Mouse (Mus musculus) brain, embryonic 14.5 days (tissue): ENCODE results near the gene Sorbs1. TPM values are rescaled to one million over a fixed set of nuclear protein-coding genes. Genes with fewer than 3 reads are reported as not detected.

ENCODE experiments used
- DNase-seq: peaks from one replicate; pipeline ENCODE4 v3.0.0-alpha.2; 2011; ENCODE audit warnings: low read depth
- CTCF ChIP-seq: fragments of 200-500 bp; IDR thresholded peaks from 2 replicates; pipeline ENCODE4 v1.5.1; 2012; ENCODE audit warnings: inconsistent platforms, mild to moderate bottlenecking, moderate library complexity, borderline replicate concordance; ENCODE audit not compliant: insufficient read depth, insufficient read length; ENCODE audit errors: extremely low read depth
- POLR2A ChIP-seq: fragments of 200-500 bp; IDR thresholded peaks from 2 replicates; pipeline ENCODE4 v1.6.1; 2012; ENCODE audit warnings: mild to moderate bottlenecking, inconsistent platforms, borderline replicate concordance; ENCODE audit not compliant: poor library complexity, insufficient read depth, insufficient read length, severe bottlenecking; ENCODE audit errors: extremely low read depth
- polyA plus RNA-seq: library from polyadenylated mRNA; depleted of rRNA; stranded (reverse); fragments of >200 nt; gene quantifications from 2 replicates; pipeline ENCODE4 v1.2.3, GENCODE M21; 2012

Sorbs1 gene
- polyA plus RNA-seq, 1 experiment = 66.4 TPM

DNA sequence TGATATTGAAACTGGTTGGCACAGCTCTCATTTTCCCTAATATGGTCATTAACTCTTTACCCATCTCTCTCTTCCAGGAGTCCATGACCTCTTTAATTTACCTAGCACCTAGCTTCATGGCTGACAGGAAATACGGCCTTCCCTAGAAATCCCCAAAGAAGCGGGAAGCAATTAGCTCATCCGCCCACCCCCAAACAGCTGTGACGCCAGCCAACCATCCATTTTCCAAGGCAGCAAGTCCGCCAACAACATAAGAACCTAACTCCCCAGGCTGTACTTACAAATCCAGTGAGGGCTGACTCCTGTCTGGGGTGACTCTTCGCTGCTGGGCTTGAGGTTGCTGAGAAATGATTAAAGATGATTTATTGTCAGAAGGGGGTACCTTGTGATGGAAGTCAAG, 214.4 kb downstream of the Sorbs1 start:
- peak; percentile 19 for DNase-seq
- no peak for TF ChIP-seq POLR2A
- TF ChIP-seq CTCF = no peak

DNA sequence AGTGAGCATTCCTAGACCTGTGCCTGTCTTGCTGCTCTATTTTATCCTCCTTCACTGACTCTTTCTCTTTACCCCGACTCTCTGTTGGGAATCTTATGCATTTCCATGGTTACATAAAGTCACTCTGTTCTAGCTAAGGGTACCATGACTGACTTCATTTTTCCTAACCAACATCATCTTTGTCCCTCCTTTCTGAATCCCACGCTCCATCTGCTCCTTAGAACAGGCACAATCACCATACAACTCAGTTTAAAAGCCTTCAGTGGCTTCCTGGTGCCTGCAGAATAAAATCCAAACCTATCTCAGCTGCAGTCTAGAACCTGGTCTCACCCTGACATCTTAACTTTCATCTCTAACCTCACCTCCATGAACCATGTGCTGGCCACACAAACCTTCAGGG, 215.0 kb downstream of the Sorbs1 start:
- TF ChIP-seq CTCF (no peak), POLR2A (no peak)
- DNase-seq = no peak

DNA sequence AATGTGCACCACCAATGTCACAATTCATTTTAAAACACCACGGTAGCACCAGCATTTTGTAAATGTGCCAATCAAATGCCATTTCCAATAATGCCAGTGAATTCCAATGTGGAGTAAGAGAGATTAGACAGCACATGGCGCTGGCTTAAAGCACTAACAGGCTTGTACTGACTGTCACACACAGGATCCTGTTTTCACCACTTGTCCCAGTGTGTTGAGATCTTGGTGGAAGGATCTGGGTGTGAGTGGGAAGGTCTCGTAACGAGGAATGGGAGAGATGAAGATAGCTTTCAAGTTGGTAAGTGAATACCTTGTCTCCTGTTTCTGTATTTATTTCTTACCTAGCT, 215.8 kb downstream of the Sorbs1 start:
- TF ChIP-seq CTCF (no peak), POLR2A (no peak)
- DNase-seq = peak; percentile 9

DNA sequence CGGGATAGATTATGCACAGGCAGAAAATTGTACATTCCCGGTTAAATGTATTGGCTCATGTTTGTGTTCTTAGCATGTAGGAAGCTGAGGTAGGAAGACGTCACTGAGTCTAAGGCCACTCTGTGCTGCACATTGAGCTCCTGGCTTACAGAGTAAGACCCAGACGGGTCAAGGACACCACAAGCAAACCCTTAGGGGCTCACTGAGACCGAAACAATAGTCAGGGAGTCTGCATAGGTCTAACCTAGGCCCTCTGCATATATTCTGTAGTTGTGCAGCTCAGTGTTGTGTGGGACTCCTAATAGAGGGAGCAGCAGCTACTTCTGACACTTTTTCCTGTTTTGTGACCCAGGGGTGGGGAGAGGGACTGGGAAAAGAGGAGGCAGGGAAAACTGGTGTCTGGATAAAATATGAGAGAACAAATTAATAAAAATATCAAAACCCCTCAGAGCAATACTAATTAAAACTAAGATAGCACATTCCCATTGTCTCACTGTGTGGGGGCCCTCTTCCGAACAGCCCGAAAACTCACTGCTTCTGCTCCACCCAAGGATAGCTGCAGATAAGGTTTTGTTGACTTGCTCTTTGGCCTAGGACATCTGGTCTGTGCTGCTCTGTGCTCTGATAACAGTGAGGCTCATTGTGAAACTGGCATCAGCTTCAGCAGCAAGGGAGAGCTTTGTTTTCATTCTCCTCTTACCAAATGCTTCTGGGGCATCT, 216.3 kb downstream of the Sorbs1 start:
- DNase-seq = no peak
- TF ChIP-seq CTCF = no peak
- TF ChIP-seq POLR2A = no peak

DNA sequence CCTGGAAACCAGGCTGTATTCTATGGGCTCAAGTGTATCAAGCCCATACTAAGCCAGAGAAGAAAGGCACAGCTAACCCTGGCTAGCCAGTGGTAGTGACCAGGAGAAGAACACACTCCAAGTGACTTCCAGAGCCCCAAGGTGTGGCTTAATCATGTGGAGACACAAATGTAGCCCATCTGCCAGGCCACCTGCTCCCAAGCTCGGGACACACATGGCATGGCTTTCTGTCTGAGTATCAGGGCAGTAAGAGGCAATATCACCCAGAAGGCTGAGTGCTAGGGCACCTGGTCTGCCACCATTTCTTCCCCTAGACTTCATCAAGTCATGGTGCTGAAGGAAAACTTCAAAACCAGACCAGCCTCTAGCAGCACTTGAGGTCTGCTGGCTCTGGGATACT, 219.3 kb downstream of the Sorbs1 start:
- no peak for DNase-seq
- TF ChIP-seq CTCF (no peak), POLR2A (no peak)

DNA sequence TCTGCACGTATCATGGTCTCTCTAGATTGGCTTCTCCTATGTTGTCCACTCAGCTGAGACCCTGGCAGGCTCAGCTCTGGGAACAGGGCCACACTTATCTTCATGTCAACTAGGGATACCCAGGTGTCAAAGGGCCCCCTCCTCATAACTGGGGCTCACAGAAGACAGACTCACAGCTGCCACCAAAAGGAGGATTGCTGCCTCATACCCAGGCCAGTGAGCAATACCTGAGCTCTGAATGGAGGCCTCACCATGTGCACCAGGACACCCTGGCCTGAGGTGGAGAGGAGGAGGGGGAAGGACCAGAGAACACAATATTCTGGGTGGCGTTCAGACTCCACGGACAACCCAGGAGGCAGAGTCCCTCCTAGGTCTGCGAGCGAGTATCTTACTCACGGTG, 219.8 kb downstream of the Sorbs1 start:
- TF ChIP-seq CTCF (no peak), POLR2A (no peak)
- no peak for DNase-seq

DNA sequence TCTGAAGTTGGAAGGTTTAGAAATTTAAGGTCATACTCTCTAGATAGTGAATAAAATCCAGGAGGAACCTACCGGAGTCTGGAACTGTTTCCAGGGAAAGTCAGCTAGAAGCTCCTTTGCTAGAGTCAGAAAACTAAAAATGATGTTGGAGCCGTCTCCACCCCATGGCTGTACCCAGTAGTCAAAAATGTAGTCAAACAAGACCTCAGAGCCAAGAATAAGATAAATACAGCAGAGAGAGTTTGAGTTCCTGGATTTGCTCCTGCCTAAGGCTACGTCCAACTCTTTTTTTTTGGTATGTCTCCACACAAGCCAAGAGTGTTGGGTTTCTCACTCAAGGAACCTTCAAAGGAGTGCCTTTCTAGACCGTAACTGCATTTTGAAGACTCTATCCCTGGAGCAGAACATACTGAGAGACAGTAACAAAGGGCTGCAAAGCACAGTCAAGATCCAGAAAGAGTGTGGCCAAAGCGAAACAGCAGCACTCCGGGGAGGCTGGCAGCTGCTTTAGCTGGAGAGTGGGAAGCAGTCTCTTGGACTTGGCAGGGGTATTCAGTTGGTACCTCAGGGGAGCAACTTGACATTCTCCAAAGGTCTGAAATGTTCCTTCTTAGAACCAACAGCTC, 223.4 kb downstream of the Sorbs1 start:
- no peak for DNase-seq
- TF ChIP-seq POLR2A (no peak), CTCF (no peak)

DNA sequence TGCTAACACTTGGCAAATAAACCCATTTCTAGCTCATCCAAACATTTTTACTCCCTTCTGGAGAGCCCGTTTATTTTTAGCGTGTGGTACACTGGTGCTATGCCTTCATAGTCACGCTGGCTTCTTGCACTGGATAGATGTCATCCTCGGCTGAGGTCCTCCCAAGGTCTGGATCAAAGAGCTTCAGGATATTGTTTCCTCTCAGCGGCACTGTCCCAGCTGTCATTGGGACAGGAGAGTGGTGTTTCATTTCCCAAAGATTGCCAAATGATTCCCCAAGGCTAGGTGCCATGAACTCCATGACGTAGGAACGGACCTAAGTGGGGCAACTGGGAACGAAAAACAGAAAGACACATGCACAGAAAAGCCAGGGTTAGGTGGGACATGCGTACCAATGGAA, 225.2 kb downstream of the Sorbs1 start:
- TF ChIP-seq CTCF (no peak), POLR2A (no peak)
- DNase-seq = no peak

DNA sequence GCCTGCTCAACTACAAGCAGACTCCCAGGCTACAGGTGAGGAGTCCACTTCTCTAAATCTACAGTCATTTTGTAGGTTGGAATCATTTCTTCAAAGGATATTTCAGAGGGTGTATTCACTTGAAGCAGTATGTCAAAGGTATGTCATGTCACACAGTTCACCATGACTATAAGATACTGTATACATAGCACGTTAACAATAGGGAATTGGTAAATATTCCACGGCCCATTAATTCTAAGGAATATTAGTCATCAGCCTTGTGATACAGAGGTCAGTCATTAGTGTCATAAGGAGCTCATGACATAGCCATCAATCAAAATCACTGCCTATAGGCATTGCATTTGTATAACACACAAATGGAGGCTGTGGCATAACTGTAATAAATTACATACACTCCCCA, 228.9 kb downstream of the Sorbs1 start:
- no peak for DNase-seq
- TF ChIP-seq POLR2A (no peak), CTCF (no peak)

DNA sequence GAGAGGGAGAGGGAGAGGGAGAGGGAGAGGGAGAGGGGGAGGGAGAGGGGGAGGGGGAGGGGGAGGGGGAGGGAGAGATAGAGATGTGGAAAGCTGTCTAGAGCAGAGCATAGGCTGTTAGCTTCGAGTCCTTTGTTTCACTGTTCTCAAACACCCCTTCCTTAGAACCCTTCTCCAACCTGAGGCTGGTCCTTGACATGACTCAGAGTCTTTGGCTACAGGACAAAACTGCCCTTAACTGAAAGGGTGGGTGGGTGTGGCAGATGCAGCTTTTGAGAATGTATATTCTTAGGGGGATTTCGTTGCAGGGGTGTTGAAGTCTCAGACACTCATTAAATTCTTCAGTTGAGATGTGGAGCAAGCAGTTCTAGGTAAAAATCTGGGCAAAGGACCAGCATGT, 230.2 kb downstream of the Sorbs1 start:
- TF ChIP-seq CTCF (no peak), POLR2A (no peak)
- no peak for DNase-seq

DNA sequence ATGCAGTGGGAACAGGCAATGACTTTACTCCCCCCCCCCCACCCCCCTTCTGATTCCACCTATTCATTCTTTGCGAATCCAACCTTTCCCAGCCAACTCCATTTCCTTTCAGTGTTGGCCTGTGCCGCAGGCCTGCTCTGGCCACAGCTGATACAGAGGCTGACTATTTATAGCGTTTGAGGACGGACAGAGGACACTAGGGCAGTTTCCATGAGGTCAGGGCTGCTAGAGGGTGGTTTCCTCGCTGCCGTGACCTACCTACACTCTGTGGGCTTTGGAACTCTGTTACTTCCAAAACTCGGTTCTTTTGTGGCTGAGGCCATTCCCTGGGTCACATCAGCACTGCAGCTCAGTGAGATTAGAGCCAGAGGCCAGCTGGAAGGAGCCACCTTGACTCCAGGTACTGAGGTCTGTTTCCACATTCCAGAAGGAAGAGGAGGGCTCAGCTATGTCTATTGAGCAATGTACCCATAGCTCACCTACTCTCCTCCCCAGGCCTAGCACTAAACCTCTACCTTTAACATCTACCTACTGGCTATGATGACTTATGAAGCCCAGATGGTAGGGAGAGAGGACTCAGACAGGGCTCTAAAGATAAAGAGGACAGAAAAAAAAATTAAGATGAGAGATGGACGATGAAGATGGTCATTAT, 235.1 kb downstream of the Sorbs1 start:
- TF ChIP-seq CTCF (no peak), POLR2A (no peak)
- DNase-seq = no peak

DNA sequence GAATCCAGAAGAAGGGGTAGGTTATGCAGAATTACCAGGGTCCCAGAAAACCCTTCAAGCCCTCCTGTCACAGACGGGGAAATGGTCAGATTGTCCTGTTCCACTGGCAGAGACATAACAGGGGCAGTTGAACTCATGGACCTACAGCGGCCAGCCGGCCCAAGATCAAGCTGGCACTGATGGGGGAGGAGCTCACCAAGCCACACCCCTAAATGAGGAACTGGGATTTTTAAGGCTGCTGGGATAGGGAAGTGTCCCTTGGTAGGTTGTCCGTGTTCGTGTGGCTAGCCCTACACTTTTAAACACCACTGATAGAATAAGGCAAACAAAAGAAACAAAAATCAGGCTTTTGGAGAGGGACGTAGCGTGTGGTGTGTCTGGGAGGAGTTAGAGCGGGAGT, 236.1 kb downstream of the Sorbs1 start:
- DNase-seq = no peak
- TF ChIP-seq CTCF (no peak), POLR2A (no peak)
